Mouse (Mus musculus): ENCODE results near the gene Col23a1.
A peak's percentile ranks its signal among the peaks of the same experiment; 100 is the strongest.

Gene Col23a1

DNA sequence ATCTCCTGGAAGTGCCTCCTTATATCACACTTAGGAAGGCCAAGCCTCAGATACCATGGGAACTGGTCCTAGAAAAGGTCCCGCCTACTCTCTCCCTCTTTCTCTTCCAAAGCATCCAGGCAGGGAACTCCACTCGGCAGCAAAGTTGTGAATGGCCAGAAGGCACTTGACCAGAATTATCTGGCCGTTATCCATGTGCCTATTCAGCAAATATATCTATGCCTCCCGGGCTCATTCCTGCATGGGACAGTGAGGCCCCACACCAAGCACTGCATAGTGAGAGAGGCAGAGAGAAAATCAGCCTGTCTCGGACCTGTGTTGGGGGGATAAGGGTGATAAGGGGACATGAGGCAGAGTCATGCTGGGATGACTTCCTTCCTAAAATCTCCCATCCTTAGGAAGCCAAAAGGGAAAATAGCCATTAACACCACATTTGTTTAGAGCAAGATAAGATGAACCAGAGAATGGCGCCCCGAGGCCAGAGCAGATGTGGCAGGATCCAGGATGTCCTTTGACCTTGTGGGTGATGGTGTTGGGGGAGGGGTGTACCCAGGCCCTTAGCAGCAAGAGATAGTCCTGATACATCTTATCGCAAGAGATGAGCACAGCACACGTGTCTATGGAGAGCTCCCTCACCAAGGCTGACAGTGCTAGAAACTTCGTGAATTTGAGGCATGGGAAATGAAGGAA lies 196.2 kb downstream of the Col23a1 start:
- no peak for DNase-seq

DNA sequence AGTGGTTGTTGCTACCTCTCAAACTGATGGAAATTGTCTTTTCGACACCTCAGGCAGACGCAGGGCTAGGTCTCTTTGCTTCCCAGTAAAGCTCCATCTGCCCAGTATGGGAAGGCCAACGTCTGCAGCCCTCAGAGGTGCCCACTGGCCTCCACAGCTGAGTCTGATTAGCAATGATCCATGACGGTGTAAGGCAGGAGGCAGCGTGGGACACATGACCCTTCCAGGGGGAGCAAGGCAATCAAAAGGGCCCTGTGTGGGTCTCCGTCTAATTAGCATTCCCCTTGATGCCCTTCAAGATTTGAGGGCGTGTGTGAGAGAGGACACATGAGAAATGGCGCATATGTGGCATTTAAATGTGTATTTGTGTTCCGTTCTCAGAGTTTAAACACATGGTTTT lies 199.1 kb downstream of the Col23a1 start:
- no peak for DNase-seq

DNA sequence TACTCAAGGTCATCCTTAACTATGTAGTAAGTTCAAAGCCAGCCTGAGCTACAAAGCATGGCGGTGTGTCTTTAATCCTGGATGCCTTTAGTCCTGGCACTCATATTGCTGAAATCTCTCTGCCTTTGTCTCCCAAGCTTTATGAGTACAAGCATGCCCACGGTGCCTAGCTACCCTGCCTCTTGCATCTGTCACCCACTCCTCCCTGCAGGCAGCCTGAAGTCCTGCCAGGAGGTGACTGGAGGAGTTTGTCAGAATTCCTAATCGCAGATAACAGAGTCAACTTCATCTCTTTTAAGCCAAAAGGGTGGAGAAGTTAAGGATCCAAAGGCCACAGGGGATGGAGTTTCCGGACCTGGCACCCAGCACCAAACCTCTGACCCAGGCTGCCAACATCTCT lies 203.7 kb downstream of the Col23a1 start:
- DNase-seq: no peak

DNA sequence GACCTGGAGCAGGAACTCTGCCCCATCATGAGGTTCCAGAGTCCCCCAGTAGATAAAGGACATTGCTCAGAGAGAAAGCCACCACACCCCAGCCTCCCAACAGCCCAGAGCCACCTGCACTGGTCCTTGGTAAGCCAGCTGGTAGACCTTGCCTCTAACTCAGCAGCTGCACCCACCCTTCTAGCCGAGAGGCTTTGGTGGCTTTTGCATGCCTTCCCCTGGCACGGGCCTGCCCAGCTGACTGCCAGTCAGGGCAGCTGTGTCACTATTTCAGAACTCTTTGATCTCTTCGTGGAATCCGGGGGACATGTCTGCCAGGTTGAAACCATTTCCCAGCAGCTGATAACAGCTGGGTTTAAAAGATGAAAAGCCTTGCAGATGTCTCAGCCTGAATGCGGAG lies 204.5 kb downstream of the Col23a1 start:
- DNase-seq: no peak

DNA sequence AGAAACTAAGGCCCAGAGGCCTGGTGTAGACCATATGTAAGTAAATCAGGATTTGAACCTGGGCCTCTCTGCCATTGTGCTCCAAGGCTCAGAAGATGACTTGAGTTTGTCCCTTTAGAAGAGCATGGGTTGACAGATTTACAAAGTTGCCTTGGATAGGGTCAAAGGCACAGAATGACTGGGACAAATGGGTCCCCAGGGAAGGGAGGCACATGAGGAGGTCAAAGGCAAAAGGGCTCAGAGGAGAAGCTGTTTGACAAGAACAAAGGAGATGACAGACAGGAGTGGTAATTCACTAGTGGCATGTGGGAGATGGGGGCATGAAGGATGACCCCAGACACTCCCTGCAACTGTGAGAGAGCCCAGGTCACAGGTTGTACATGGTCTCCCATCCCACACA lies 210.1 kb downstream of the Col23a1 start:
- DNase-seq: no peak

DNA sequence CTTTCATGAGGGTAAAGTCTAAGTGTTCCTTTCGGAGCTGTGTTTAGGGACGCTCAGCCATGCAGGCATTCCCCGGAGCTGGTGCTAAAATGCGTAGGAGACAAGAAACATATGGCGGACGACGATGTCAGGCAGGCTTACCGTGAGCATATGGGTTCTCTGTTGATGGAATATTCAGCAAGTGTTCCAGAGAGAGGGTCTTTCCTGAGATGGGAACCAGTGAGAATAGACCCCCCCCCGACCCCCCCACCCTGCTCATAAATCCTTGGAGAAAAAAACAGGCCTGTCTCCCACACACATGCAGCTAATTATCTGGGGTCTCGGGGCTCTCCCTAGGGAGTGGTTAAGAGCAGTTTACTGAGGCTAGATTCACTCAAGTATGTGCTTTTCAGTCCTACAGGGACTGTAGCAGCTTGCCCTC lies 212.7 kb downstream of the Col23a1 start:
- no peak for DNase-seq

DNA sequence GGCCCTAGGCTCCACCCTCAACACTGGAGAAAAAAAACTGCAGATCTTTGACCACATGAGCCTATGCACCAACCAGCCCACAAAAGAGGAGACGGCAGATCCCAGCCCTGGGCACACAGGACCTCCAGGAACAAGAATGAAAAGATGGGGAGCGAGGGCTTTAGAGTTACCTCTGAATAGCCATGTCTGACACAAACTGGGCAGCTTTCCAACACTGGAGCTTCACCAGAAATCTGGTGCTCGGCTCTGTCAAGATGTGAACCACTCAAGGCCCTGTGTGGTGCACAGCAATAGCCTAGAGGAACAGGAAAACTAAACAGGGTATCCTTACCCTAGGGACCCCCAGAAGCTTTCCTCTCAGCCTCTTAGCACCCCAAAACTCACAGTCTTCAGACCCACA lies 215.2 kb downstream of the Col23a1 start:
- DNase-seq: peak; percentile 54

DNA sequence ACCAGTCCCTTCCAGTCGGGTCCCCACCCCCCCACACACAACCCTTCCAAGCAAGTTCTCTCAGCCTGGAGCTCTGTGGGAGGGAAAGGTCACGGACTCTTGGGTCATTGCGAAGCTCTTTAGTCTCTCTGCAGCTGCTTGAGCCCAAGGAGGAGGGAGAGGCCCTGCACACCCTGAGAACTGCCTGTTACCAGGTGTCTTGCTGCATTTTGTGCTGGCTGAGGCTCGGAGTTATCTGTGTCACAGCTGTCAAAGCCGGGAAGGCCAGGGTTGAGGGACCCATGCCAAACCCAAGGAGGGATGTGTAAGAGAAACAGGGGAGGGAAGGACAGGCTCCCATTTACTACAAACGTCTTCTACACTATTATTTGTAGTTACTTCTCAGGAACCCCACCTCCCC lies 218.3 kb downstream of the Col23a1 start:
- no peak for DNase-seq

DNA sequence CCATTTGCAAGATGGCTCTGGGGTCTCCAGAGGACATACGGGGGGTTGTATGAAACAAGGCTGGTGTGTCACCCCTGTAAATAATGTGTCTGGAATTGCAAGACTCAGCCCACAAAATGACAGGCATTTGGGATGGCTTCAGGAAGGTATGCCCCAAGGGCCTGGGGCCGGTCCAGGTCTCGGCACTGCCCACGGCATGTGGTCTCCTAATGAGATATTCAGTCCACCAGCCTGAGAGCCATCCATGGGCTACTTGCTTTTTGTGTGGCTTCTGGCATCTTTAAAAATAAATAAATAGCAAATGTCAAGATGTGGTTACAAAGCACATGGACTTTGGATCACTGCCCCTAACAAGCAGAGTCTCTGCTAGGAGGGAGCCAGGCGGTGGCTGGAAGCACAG lies 219.5 kb downstream of the Col23a1 start:
- no peak for DNase-seq

DNA sequence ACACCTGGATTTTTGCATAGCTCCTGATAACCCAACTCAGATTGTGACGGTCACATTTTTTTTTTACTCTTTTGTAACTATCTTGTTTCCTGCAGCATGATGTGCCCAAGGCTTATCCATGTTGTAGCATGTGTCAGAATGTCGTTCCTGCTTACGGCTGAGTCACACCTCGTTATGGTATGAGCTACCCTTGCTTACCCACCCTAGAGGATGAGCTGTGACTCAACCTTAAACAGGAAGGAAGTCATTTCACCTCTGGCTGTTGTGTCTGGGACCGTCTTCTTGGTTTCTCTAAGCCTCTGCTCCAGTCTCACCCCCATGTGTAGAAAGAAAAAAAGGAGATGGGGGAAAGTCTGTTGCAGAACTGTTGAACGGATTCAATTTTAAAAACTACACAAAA lies 223.3 kb downstream of the Col23a1 start:
- DNase-seq: no peak

DNA sequence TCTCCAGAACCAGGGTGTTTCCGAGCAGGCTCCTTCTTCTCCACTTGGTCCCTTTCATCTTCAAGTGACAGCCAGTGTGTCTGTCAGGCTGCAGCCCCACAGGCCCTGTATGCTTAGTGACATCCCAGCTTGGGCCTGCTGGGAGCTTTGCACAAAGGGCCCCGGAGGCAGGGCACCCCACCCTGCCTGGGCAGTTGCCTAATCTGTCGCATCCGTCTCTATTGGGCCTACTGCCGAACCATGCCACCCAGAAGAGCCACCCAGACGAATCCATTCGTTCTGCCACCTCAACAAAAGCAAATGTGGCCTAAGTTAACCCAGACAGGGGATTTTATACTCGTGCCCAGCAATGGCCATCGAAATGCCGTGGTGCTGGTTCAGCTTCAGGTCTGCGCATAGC lies 225.6 kb downstream of the Col23a1 start:
- no peak for DNase-seq

DNA sequence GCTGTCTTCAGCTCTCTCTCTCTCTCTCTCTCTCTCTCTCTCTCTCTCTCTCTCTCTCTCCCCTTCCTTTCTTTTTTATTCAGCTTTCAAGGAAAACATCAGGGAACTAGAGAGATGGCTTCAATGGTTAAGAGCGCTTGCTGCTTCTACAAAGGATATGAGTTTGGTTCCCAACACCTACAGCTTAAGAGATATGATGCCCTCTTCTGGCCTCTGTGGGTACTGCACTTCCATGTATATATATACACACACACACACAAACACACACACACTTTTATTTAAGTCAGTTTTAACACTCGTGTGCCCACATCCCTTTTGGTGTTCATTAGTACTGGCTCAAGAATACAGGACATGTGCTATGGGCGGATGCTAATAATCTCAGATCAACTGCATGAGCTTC lies 228.4 kb downstream of the Col23a1 start:
- peak; percentile 49 for DNase-seq

DNA sequence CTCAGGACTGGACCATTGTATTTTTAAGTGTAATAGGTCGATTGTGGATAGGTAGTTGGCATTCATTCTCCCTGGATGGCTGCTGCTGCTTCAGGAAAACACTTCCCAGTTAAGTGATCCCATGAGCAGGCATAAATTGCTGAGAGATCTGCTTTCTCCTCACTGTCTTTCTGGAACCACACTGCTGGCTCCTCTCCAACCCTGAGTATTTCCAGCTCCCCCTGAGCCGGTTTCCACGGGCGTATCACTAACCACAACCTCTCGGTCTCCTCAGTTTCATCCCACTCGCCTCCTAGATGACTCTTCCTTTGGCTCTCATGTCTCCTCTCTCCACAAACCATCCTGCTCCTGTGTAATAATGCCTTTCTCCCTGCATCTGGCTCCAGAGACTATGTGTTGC lies 228.9 kb downstream of the Col23a1 start:
- DNase-seq: no peak

DNA sequence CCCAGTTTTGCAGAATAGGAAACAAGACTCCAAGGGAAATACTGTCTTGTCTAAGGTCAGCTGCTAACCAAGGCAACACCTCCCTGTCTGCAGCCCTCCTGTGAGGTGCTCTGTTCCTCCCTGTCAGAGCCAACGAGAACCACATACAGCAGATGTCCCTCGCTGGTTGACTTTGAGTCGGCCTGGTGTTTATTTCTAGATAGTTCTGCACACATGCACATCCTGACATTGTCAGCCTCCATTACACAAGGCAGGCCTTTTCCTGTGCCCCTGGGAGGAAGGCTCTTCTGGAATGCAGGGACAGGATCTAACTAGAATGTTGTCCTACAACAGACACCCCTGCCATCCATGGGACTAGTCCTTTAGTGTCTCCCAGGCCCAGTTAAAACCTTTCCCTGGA lies 231.7 kb downstream of the Col23a1 start:
- DNase-seq: no peak

DNA sequence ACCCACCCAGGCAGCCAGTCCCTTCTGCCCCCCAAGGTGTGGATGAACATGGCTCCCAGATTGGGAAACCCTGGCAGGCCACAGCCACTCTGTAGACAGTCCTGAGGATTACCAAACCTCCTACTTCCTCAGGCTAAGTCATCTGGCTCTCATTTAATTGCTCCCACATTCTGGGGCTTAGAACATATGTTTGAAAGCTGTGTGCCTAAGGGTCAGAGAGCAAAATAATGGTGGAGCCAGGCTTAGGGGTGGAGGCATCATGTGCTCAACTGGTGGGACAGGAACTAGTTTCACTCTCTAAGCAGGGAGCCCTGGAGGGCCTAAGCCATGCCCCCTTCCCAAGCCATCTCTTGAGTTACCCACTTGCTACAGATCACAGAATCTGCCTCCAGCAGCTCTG lies 233.5 kb downstream of the Col23a1 start:
- DNase-seq: no peak

DNA sequence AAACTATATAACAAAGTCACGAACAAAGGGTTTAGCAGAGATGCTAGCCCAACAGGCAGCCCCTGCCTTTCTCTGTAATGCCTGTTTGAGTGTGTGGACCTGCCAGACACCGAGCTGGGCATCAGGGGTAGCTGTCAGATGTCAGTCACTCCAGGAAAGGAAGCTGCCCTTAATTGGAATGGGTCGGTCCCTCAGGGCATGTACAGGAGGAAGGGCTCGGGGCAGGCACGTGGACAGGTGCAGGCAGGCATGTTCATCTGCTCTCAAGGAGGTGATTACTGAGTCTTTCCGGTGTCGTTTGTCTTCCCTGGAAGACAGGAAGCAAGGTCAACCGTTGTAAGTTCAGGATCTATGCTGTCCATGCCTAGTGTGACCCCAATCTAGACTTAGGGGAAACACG lies 233.9 kb downstream of the Col23a1 start:
- DNase-seq: no peak

DNA sequence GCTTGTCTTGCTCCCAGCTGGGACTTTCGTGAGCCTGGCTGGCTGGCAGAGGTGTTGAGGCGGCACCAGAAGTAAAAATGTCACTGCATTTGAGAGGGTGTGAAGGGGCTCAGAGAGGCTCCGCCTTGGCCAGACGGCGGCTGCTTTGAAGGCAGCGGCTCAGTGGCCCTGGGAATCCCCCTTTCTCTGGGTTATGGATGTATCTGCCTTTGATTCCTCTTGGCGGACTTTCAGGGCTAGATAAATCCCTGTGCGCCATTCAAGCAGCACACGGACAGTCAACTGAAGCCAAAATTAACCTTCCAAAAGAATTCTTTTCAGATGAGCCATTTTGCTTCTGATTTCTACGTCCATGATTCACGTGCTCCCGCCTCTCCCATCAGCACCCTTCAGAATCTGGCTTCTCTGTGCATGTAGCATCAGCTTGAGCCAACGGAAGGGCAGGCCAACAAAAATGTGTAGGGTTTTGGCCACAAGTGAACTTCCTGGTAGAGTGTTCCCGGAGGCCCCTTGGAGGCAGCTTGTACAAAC lies 237.0 kb downstream of the Col23a1 start:
- no peak for DNase-seq

DNA sequence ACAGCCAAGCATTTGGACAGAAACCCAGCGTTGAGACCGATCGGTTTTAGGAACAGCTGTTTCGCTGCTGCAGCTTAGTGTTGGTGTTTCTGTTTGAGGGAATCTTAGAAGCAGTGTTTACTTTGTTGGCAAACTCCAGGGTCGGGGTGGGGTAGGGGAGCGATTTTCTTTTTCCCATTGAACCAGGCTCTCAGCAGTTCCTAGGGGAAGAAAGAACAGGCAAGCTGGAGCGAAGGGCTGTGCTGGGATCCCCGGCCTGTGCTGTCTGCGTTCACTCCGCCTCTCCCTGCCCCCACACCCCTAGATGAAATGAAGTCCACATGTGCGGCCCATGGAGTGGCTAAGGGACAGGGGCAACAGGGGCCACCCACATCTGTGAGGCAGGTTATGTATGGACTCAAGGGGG lies 243.4 kb downstream of the Col23a1 start:
- DNase-seq: no peak

DNA sequence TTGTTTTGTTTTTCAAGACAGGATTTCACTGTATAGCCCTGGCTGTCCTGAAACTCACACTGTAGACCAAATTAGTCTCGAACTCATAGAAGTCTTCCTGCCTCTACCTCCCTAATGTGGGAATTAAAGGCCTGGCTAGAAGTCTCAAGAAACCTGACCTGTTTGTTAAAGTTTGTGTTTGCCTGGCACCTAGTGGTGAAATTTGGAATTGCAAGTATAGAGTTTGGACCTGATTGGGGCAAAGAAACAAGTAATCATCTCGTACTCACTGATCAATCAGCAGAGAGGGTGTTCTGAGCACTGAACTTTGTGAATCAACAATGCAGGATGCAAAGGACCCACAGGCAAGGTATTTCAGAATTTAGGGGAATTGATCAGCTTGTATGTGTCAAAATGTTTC lies 244.6 kb downstream of the Col23a1 start:
- DNase-seq: peak; percentile 30

DNA sequence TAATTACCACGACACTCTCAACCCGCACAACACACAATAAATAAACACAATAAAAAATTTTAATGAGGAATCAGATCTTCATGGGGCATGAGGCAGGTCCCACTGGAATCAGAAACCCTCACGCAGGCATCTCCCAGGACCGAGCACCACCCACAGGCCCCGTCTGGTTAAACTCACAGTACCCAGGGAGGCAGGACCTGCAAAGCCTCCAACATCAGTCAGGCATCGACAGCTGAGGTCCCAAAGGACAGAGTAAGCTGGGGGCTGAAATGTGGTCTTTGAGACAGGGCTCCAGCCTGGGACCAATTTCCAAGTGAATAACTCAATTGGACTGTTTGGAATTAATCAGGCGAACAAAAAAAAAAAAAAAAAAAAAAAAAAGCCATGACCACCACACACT lies 248.7 kb downstream of the Col23a1 start:
- no peak for DNase-seq

DNA sequence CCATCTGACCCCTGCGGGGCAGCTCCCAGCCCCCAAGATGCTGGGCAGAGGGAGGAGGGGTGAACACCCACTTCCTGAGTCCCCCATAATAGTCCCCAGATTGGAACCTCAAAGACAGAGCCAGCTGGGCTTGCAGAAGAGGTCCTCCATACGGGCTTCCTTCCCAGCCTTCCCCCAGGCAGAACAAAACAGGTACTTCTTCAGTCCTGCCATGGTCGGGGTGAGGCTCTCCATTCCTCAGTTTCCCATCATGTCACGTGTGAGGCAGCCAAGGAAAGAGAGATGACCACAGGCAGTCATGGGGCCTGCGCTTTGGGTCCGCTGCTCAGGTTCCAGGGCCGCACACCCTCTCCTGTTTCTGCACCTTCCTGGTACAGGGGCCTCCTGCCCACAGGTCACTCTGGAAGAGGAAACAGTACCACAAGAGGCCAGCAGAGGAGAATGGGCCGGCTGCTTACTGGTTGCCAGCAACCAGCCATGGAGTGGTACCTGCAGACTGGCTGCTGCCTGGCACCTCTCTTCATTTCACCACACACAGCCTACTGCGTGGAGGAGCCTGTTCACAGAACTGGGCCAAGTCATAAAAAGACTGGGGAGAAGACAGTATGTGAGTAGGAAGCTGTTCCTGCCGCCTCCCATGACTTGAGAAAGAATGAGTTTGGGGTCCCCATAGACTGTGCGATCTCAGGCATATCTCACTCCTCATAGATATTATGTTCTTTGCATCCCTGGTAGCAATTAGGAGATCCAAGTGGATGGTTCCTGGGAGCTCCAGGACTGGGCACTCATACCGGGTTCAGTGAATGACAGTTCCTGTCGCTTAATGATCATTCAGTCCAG lies 249.4 kb downstream of the Col23a1 start:
- DNase-seq: no peak

DNA sequence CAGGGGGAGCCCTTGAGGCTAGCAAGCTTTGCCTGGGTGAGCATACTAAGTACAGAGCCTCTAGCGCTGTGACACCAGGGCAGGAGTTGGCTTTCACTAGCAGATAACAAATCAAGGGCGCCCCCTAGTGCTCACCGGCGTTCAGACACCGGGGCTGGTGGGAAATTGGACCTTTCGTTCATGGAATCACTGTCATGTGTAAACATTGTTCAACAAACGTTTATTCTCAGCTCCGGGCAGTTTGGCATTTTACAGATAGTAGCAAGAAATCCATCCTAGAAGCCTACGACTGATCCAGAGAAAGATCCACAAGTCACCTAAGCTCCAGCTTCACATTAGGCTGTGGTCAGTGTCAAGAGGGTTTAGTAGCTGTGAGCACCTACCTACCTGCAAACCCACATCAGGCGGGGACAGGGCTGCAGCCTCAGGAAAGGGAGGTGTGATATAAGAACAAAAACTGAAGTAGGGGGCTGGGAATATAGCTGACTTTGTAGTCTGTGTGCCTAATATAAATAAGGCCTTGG lies 250.1 kb downstream of the Col23a1 start:
- peak; percentile 97 for DNase-seq

DNA sequence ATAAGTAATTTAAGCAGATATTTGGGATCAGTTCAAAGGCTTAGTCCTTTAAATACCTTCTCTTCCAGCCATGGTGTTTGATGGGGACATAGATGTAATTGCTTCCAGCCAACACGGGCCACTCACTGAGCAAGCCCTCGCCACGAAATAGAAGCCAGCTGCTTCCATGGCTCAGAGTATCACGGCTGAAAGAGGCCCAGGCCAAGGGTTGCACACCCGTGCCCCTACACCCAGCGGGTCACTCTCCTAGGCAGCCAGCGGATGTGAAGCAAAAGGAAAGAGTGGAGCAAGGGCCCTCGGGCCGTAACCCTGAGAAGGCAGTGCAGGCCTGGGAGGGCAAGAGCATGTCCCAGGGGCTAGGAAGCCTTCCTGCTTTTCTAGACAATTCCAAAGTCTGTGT lies 252.7 kb downstream of the Col23a1 start:
- no peak for DNase-seq

DNA sequence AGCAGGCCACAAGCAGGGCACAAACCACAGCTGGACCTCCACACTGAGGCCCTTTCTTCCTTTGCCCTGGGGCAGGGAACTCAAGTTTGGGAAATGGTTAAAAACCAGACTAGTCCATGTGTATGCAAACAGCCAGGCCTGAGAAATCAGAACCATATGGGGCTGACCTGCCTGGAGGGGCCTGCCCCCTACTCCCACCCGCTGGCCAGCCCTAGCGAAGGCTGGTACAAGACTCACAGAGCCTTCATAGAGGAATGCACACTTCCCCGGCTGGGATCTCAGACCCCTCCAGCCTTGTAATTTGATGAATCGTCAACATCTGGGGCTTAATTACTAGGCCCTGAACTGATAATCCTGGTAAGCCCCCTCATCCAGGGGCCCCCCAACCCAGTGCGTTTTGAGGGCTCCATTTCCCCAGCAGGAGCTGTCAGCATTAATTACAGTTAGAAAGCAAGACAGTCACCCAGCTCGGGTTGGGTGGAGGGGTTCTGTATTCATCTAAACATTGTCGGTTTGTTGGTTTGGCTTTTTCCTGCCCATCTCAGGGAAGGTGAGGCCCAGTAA lies 253.8 kb downstream of the Col23a1 start:
- DNase-seq: no peak
